Mouse (Mus musculus) hindbrain, embryonic 12.5 days (tissue): ENCODE results near the gene Tbx6. TPM values are rescaled to one million over a fixed set of nuclear protein-coding genes. Genes with fewer than 3 reads are reported as not detected.
"Not testable (repeated sequence)": the region's sequence is repeated elsewhere in the genome, so short reads cannot be mapped to it uniquely, and the experiment has no call there.

Experiments
- ATAC-seq: fragments of 200-750 bp; cut with Nextera tagmentation; 2 replicates; pipeline ENCODE4 v1.8.0; 2017; ENCODE audit warnings: moderate TSS enrichment; ENCODE audit not compliant: low FRiP score
- H3K27ac ChIP-seq: fragments of 300-500 bp; sonication (generic); 2 replicates; pipeline ENCODE4 v1.5.1; 2016; ENCODE audit warnings: mild to moderate bottlenecking
- H3K27me3 ChIP-seq: fragments of 300-500 bp; sonication (generic); 2 replicates; pipeline ENCODE4 v1.6.1; 2016; ENCODE audit warnings: mild to moderate bottlenecking
- H3K36me3 ChIP-seq: fragments of 300-500 bp; sonication (generic); 2 replicates; pipeline ENCODE4 v1.6.1; 2016; ENCODE audit warnings: mild to moderate bottlenecking
- H3K4me1 ChIP-seq: fragments of 300-500 bp; sonication (generic); 2 replicates; pipeline ENCODE4 v1.6.1; 2016
- H3K4me2 ChIP-seq: fragments of 300-500 bp; sonication (generic); replicated peaks from 2 replicates; pipeline ENCODE4 v1.6.1; 2016; ENCODE audit warnings: mild to moderate bottlenecking
- H3K4me3 ChIP-seq: fragments of 300-500 bp; sonication (generic); 2 replicates; pipeline ENCODE4 v1.5.1; 2016; ENCODE audit warnings: mild to moderate bottlenecking
- H3K9ac ChIP-seq: fragments of 300-500 bp; sonication (generic); 2 replicates; pipeline ENCODE4 v1.6.1; 2016; ENCODE audit warnings: mild to moderate bottlenecking, moderate library complexity
- H3K9me3 ChIP-seq: fragments of 300-500 bp; sonication (generic); replicated peaks from 2 replicates; pipeline ENCODE4 v1.6.1; 2016; ENCODE audit warnings: mild to moderate bottlenecking
- WGBS: fragments of 180-500 bp; shearing (Covaris S2); methylation state at CpG from one replicate; pipeline ENCODE4 v1.1.7; 2016; 5-methylcytosine and 5-hydroxymethylcytosine counted together
- polyA plus RNA-seq: library from polyadenylated mRNA; unstranded; fragments of >200 nt; fragmentation: Nextera tagmentation; extraction: Ambion mirVana; gene quantifications from 2 replicates; pipeline ENCODE4 v1.2.1, GENCODE M21; 2016

Tbx6 gene
- polyA plus RNA-seq, 1 experiment from 2014 or later: 1.1 TPM

- H3K27ac ChIP-seq: no peak overlapping the region
- no peak overlapping the region for H3K4me2 ChIP-seq
- ATAC-seq: no peak
- H3K9ac ChIP-seq: no peak overlapping the region
- H3K36me3 ChIP-seq: peaks cover 27% of the 10 kb centered on the region
- WGBS: 79% methylated on average over 2 of the region's 2 CpGs
- no peaks in the 10 kb centered on the region for H3K27me3 ChIP-seq
- no peak overlapping the region for H3K4me3 ChIP-seq
- peaks cover 26% of the 10 kb centered on the region for H3K4me1 ChIP-seq
- H3K9me3 ChIP-seq: no peaks in the 10 kb centered on the region
Measured at GRCm38 (mm10) chr7:126774463-126774862, 6.8 kb upstream of the Tbx6 start.

- H3K4me2 ChIP-seq: peak overlapping the region; percentile 95
- H3K9me3 ChIP-seq: no peaks in the 10 kb centered on the region
- peaks cover 35% of the 10 kb centered on the region for H3K4me1 ChIP-seq
- H3K36me3 ChIP-seq: peaks cover 18% of the 10 kb centered on the region
- WGBS: 87% methylated on average over 10 of the region's 10 CpGs
- H3K27ac ChIP-seq: peak overlapping the region; percentile 88; the same call in 1 of the 2 replicates
- ATAC-seq: no peak
- no peak overlapping the region for H3K4me3 ChIP-seq
- no peaks in the 10 kb centered on the region for H3K27me3 ChIP-seq
- H3K9ac ChIP-seq: no peak overlapping the region
Measured at GRCm38 (mm10) chr7:126775185-126775977, 5.9 kb upstream of the Tbx6 start.

GRCm38 (mm10) chr7:126775978-126776234 is 5.4 kb upstream of the Tbx6 start:
- H3K36me3 ChIP-seq: peaks cover 13% of the 10 kb centered on the region; the same call in 1 of the 2 replicates
- peaks cover 36% of the 10 kb centered on the region for H3K4me1 ChIP-seq
- H3K9ac ChIP-seq: peak overlapping the region; percentile 93; the same call in 1 of the 2 replicates
- peak overlapping the region; percentile 88 for H3K27ac ChIP-seq
- H3K4me3 ChIP-seq: no peak overlapping the region
- 65% methylated on average over 3 of the region's 3 CpGs for WGBS
- no peak for ATAC-seq
- no peaks in the 10 kb centered on the region for H3K27me3 ChIP-seq
- H3K4me2 ChIP-seq: peak overlapping the region; percentile 95
- H3K9me3 ChIP-seq: no peaks in the 10 kb centered on the region

- Histone ChIP-seq H3K4me2 (peak within 1 kb of the TSS; percentile 95), H3K27me3 (no peaks in the 10 kb centered on the region), H3K4me3 (peak within 1 kb of the TSS; percentile 82), H3K36me3 (peaks cover 9% of the 10 kb centered on the region; the same call in 1 of the 2 replicates), H3K4me1 (peaks cover 43% of the 10 kb centered on the region), H3K9me3 (no peaks in the 10 kb centered on the region), H3K9ac (peak within 1 kb of the TSS; percentile 93), H3K27ac (peak within 1 kb of the TSS; percentile 88)
- 0% methylated on average over 36 of the region's 37 CpGs for WGBS
- ATAC-seq: peak; percentile 82
Measured at GRCm38 (mm10) chr7:126776598-126777057, 4.7 kb upstream of the Tbx6 start, which contains the start of gene Ypel3. Ypel3 (plus strand) TSS chr7:126776955.

- Histone ChIP-seq H3K27ac (peak overlapping the region; percentile 88), H3K4me3 (peak overlapping the region; percentile 82), H3K27me3 (no peaks in the 10 kb centered on the region), H3K36me3 (peaks cover 9% of the 10 kb centered on the region; the same call in 1 of the 2 replicates), H3K9me3 (no peaks in the 10 kb centered on the region), H3K9ac (peak overlapping the region; percentile 93), H3K4me2 (peak overlapping the region; percentile 95), H3K4me1 (peaks cover 45% of the 10 kb centered on the region)
- WGBS: 40% methylated on average over 10 of the region's 10 CpGs
- ATAC-seq: no peak
Measured at GRCm38 (mm10) chr7:126777476-126777875, 3.8 kb upstream of the Tbx6 start.

- peak overlapping the region; percentile 93; the same call in 1 of the 2 replicates for H3K9ac ChIP-seq
- H3K27ac ChIP-seq: no peak overlapping the region
- peaks cover 10% of the 10 kb centered on the region; the same call in 1 of the 2 replicates for H3K36me3 ChIP-seq
- peak overlapping the region; percentile 95 for H3K4me2 ChIP-seq
- whole genome bisulfite sequencing: 77% methylated on average over 3 of the region's 3 CpGs
- no peaks in the 10 kb centered on the region for H3K9me3 ChIP-seq
- no peak overlapping the region for H3K4me3 ChIP-seq
- no peaks in the 10 kb centered on the region for H3K27me3 ChIP-seq
- ATAC-seq: no peak
- H3K4me1 ChIP-seq: peaks cover 45% of the 10 kb centered on the region
Measured at GRCm38 (mm10) chr7:126778147-126778546, 3.1 kb upstream of the Tbx6 start.

GRCm38 (mm10) chr7:126779101-126779500 is 2.2 kb upstream of the Tbx6 start:
- not testable (repeated sequence) for H3K27me3 ChIP-seq, ATAC-seq, H3K4me3 ChIP-seq, H3K9ac ChIP-seq, H3K9me3 ChIP-seq, H3K27ac ChIP-seq
- H3K4me2 ChIP-seq: peak overlapping the region; percentile 82; the same call in 1 of the 2 replicates
- peaks cover 45% of the 10 kb centered on the region for H3K4me1 ChIP-seq
- WGBS: 92% methylated on average over 7 of the region's 7 CpGs
- H3K36me3 ChIP-seq: peaks cover 11% of the 10 kb centered on the region

GRCm38 (mm10) chr7:126779983-126780970 is 1.0 kb upstream of the Tbx6 start:
- H3K36me3 ChIP-seq: peaks cover 23% of the 10 kb centered on the region
- peak; percentile 74 for ATAC-seq
- peak overlapping the region; percentile 37 for H3K4me3 ChIP-seq
- H3K9me3 ChIP-seq: no peaks in the 10 kb centered on the region
- under 1% methylated on average over 21 of the region's 21 CpGs for WGBS
- H3K9ac ChIP-seq: peak overlapping the region; percentile 55
- peak overlapping the region; percentile 83 for H3K27ac ChIP-seq
- H3K4me2 ChIP-seq: peak overlapping the region; percentile 82
- peaks cover 45% of the 10 kb centered on the region for H3K4me1 ChIP-seq
- H3K27me3 ChIP-seq: no peaks in the 10 kb centered on the region

GRCm38 (mm10) chr7:126781661-126782370 is 533 bp downstream of the Tbx6 start:
- Histone ChIP-seq H3K27ac (peak overlapping the region; percentile 83; the same call in 1 of the 2 replicates), H3K4me2 (peak overlapping the region; percentile 82), H3K4me3 (peak overlapping the region; percentile 37; the same call in 1 of the 2 replicates), H3K9me3 (no peaks in the 10 kb centered on the region), H3K4me1 (peaks cover 36% of the 10 kb centered on the region), H3K27me3 (no peaks in the 10 kb centered on the region), H3K9ac (0 out of 2 replicates have a peak overlapping the region, but pooled peaks have one; percentile 55), H3K36me3 (peaks cover 38% of the 10 kb centered on the region)
- no peak for ATAC-seq
- WGBS: 39% methylated on average over 11 of the region's 11 CpGs

- no peak overlapping the region; the same call in 1 of the 2 replicates for H3K9ac ChIP-seq
- 0 out of 2 replicates have a peak overlapping the region, but pooled peaks have one; percentile 17 for H3K27ac ChIP-seq
- peaks cover 47% of the 10 kb centered on the region for H3K36me3 ChIP-seq
- ATAC-seq: no peak
- H3K4me3 ChIP-seq: no peak overlapping the region
- no peaks in the 10 kb centered on the region for H3K27me3 ChIP-seq
- H3K9me3 ChIP-seq: no peaks in the 10 kb centered on the region
- WGBS: 84% methylated on average over 13 of the region's 13 CpGs
- no peak overlapping the region for H3K4me2 ChIP-seq
- H3K4me1 ChIP-seq: peaks cover 30% of the 10 kb centered on the region
Measured at GRCm38 (mm10) chr7:126782693-126783092, 1.4 kb downstream of the Tbx6 start.

GRCm38 (mm10) chr7:126784469-126784868 is 3.2 kb downstream of the Tbx6 start:
- ATAC-seq: no peak
- Histone ChIP-seq H3K27ac (no peak overlapping the region), H3K36me3 (peaks cover 61% of the 10 kb centered on the region), H3K9me3 (no peaks in the 10 kb centered on the region), H3K4me3 (no peak overlapping the region), H3K4me2 (no peak overlapping the region), H3K4me1 (peaks cover 19% of the 10 kb centered on the region), H3K27me3 (no peaks in the 10 kb centered on the region), H3K9ac (no peak overlapping the region)
- 91% methylated on average over 7 of the region's 7 CpGs for WGBS
